Comparison of ENCODE assay signal across 8 mouse cellular contexts in the genomic region with DNA sequence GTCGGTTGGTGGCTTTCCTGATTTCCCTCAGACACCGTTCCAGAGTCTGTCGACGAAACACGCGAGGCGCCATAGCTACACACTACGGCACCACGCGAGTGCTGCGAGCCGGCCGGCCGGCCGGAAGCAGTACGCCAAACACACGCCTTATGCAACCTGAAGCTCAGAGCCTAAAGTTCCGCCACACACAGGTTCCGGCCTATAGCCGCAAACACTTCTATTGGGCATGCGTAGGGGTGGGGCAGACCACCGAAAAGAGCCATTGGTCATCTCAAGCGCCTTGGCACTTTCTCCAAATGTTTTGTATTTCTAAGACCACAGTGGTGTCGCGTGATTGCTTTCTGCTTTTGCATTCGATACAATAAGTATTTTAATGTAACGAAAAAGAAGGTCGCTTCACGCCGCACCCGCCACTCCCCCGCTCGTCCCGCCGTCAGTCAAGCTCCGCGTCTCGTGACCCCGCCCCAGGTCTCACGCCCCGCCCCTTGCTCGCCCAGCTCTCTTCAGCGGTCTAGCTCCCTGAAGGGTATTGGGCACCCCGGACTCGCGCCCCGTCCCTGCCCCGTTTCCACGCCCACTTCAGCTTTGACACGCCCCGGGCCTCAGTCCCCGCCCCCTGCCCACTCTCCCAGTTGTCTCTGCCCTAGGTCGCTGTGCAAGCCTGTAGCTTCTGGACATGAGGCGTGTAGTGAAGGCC. TPM values are rescaled to one million over a fixed set of nuclear protein-coding genes. Genes with fewer than 3 reads are reported as not detected.
DNase-seq lines count a peak whose midpoint lies in the region; ATAC-seq and TF ChIP-seq lines count a peak whose summit lies in the region.

Mphosph10 (minus strand) TSS at position 147 of the 697 bp plus-strand sequence.
Mcee (plus strand) TSS at position 486 of the 697 bp plus-strand sequence.

- intact Hi-C loops in heart, postnatal 36 days (cut with DNase I) = loop anchor here (5.0 to 10.0 kb wide), 4 partner anchors 105 to 1683 kb away; partner anchors contain the start of genes Mtmr10, Nsmce3 and Selenos

- under 1% methylated on average over 54 of the region's 54 CpGs for WGBS in forebrain, embryonic 16.5 days
- WGBS in lung, embryonic 14.5 days = under 1% methylated on average over 54 of the region's 54 CpGs
- under 1% methylated on average over 54 of the region's 54 CpGs for WGBS in olfactory bulb, adult 2 months
- under 1% methylated on average over 54 of the region's 54 CpGs for WGBS in thymus, adult 2 months

- peak; percentile 93 for ATAC-seq in G1E (ENCODE audit: extremely low read depth, insufficient number of reproducible peaks, low FRiP score, poor library complexity, severe bottlenecking)
- peak; percentile 98 for ATAC-seq in forebrain, embryonic 16.5 days
- ATAC-seq in lung, embryonic 14.5 days (ENCODE audit: insufficient read depth) = peak; percentile 99

- TF ChIP-seq CTCF in G1E (IDR thresholded peaks at IDR 0.05; ENCODE audit: low read depth, low read length) = no peak
- TF ChIP-seq CTCF in layer of hippocampus, adult 2 months (conservative IDR thresholded peaks at IDR 0.05) = no peak
- TF ChIP-seq CTCF in lung, embryonic 14.5 days (IDR thresholded peaks at IDR 0.05; ENCODE audit: low read depth) = 0 out of 2 replicates have a peak, but pooled peaks have one; percentile 2
- TF ChIP-seq CTCF in olfactory bulb, adult 2 months (IDR thresholded peaks at IDR 0.05; ENCODE audit: insufficient read depth, low read depth, low read length) = no peak
- 0 out of 2 replicates have a peak, but pooled peaks have one; percentile 37 for TF ChIP-seq CTCF in thymus, adult 2 months (IDR thresholded peaks at IDR 0.05; ENCODE audit: borderline replicate concordance, control insufficient read depth, extremely low read depth, insufficient read depth, low read length, poor library complexity)

- peak within 1 kb of the TSS; percentile 99 for H3K4me2 ChIP-seq in forebrain, embryonic 16.5 days (ENCODE audit: low read length)
- peak within 1 kb of the TSS; percentile 72 for H3K4me2 ChIP-seq in lung, embryonic 14.5 days

- peak within 1 kb of the TSS; percentile 86 for H3K4me3 ChIP-seq in G1E (ENCODE audit: low read depth, low read length)
- peak within 1 kb of the TSS; percentile 78 for H3K4me3 ChIP-seq in forebrain, embryonic 16.5 days (replicated peaks; ENCODE audit: low read length)
- H3K4me3 ChIP-seq in layer of hippocampus, adult 2 months = peak within 1 kb of the TSS; percentile 85
- H3K4me3 ChIP-seq in lung, embryonic 14.5 days (ENCODE audit: low read depth, low read length) = peak within 1 kb of the TSS; percentile 74
- peak within 1 kb of the TSS; percentile 90 for H3K4me3 ChIP-seq in olfactory bulb, adult 2 months (ENCODE audit: insufficient read depth, low read depth, low read length)
- H3K4me3 ChIP-seq in thymus, adult 2 months (ENCODE audit: control insufficient read depth, insufficient read depth, low read length) = peak within 1 kb of the TSS; percentile 93

- DNase-seq in G1E (ENCODE audit: low spot score) = peak; percentile 96
- peak; percentile 93 to 96 for DNase-seq in cerebellum, adult 18-20 months
- DNase-seq in heart, postnatal 36 days = peak; percentile 99
- peak; percentile 92 to 93 for DNase-seq in layer of hippocampus, adult 2 months (ENCODE audit: low spot score in 2 of 2)
- peak; percentile 95 for DNase-seq in lung, embryonic 14.5 days
- DNase-seq in thymus, adult 2 months = peak; percentile 100

- H3K9me3 ChIP-seq in G1E (replicated peaks) = no peaks in the 10 kb centered on the region
- H3K9me3 ChIP-seq in forebrain, embryonic 16.5 days (ENCODE audit: control insufficient read depth, low read length) = no peaks in the 10 kb centered on the region
- no peaks in the 10 kb centered on the region for H3K9me3 ChIP-seq in lung, embryonic 14.5 days (ENCODE audit: low read depth, low read length)

- peaks cover 34% of the 10 kb centered on the region for H3K36me3 ChIP-seq in G1E (replicated peaks)
- H3K36me3 ChIP-seq in forebrain, embryonic 16.5 days (ENCODE audit: control insufficient read depth, insufficient read depth) = peaks cover 6% of the 10 kb centered on the region; the same call in 1 of the 2 replicates
- H3K36me3 ChIP-seq in lung, embryonic 14.5 days (ENCODE audit: insufficient read depth) = peaks cover 21% of the 10 kb centered on the region
- peaks cover 22% of the 10 kb centered on the region for H3K36me3 ChIP-seq in thymus, adult 2 months (ENCODE audit: control insufficient read depth, insufficient read depth, low read length)

- H3K27ac ChIP-seq in forebrain, embryonic 16.5 days (ENCODE audit: low read length) = peak within 1 kb of the TSS; percentile 76
- peak within 1 kb of the TSS; percentile 96 for H3K27ac ChIP-seq in layer of hippocampus, adult 2 months
- peak within 1 kb of the TSS; percentile 69; the same call in 1 of the 2 replicates for H3K27ac ChIP-seq in lung, embryonic 14.5 days (ENCODE audit: low read depth)
- H3K27ac ChIP-seq in olfactory bulb, adult 2 months (ENCODE audit: insufficient read depth, low read depth, low read length) = peak within 1 kb of the TSS; percentile 27; the same call in 1 of the 2 replicates
- peak within 1 kb of the TSS; percentile 4; the same call in 1 of the 2 replicates for H3K27ac ChIP-seq in thymus, adult 2 months (ENCODE audit: control insufficient read depth, insufficient read depth, low read length)

- H3K9ac ChIP-seq in forebrain, embryonic 16.5 days (replicated peaks; ENCODE audit: low read depth, low read length) = peak within 1 kb of the TSS; percentile 77
- peak within 1 kb of the TSS; percentile 81 for H3K9ac ChIP-seq in lung, embryonic 14.5 days

- peak; percentile 86 for TF ChIP-seq POLR2A in olfactory bulb, adult 2 months (IDR thresholded peaks at IDR 0.05; ENCODE audit: insufficient read depth, low read depth, low read length)
- TF ChIP-seq POLR2A in thymus, adult 2 months (IDR thresholded peaks at IDR 0.05; ENCODE audit: control insufficient read depth, extremely low read depth, insufficient read depth, low read length, poor library complexity) = peak; percentile 70

- H3K27me3 ChIP-seq in G1E (ENCODE audit: insufficient read depth, low read length) = no peaks in the 10 kb centered on the region
- H3K27me3 ChIP-seq in forebrain, embryonic 16.5 days (replicated peaks; ENCODE audit: control insufficient read depth, insufficient read depth, low read length) = no peaks in the 10 kb centered on the region
- H3K27me3 ChIP-seq in lung, embryonic 14.5 days (ENCODE audit: insufficient read depth, low read length) = no peaks in the 10 kb centered on the region
- no peaks in the 10 kb centered on the region for H3K27me3 ChIP-seq in thymus, adult 2 months (ENCODE audit: control insufficient read depth, insufficient read depth, low read length)

- peaks cover 29% of the 10 kb centered on the region for H3K4me1 ChIP-seq in G1E (ENCODE audit: insufficient read depth, low read depth, low read length)
- H3K4me1 ChIP-seq in forebrain, embryonic 16.5 days (replicated peaks; ENCODE audit: control insufficient read depth, insufficient read depth, low read length) = peaks cover 19% of the 10 kb centered on the region
- no peaks in the 10 kb centered on the region; the same call in 1 of the 2 replicates for H3K4me1 ChIP-seq in lung, embryonic 14.5 days (ENCODE audit: insufficient read depth)
- peaks cover 3% of the 10 kb centered on the region for H3K4me1 ChIP-seq in olfactory bulb, adult 2 months (ENCODE audit: control insufficient read depth, insufficient read depth, low read length)
- H3K4me1 ChIP-seq in thymus, adult 2 months (replicated peaks; ENCODE audit: control insufficient read depth, insufficient read depth, low read length) = peaks cover 5% of the 10 kb centered on the region

RNA-seq across cellular contexts. Expression of gene Mphosph10, which starts in this region (rescaled TPM):
- total RNA-seq in G1E (2014; fragmentation: Nextera tagmentation) (135 and 150 TPM in 2 replicates), G1E (2017) (85.4 and 104 TPM in 2 replicates)
- 7.3 and 9.4 TPM in 2 replicates for polyA plus RNA-seq in G1E (2012)
- 27.7 and 28.7 TPM in 2 replicates for polyA plus RNA-seq in forebrain, embryonic 16.5 days (2015; fragmentation: Nextera tagmentation; extraction: Ambion mirVana)
- 10 to 100 TPM; 11.6 to 13.4 TPM for total RNA-seq in heart, postnatal 36 days (2021)
- total RNA-seq in layer of hippocampus, adult 2 months (2021) = 10 to 100 TPM; 22.9 to 26.1 TPM
- 43.4 and 47.4 TPM in 2 replicates for polyA plus RNA-seq in lung, embryonic 14.5 days (2014; fragmentation: Nextera tagmentation; extraction: Ambion mirVana)
- not detected in 2 replicates for polyA plus RNA-seq in olfactory bulb, adult 2 months (2012; ENCODE audit: insufficient read depth, insufficient read length, low replicate concordance, missing spikeins)
- 1.6 and 1.8 TPM in 2 replicates for polyA plus RNA-seq in thymus, adult 2 months (2012; rRNA removed)

RNA-seq across cellular contexts. Expression of gene Mcee, which starts in this region (rescaled TPM):
- 35.1 and 39.3 TPM in 2 replicates for total RNA-seq in G1E (2014; fragmentation: Nextera tagmentation)
- 72.8 and 75.4 TPM in 2 replicates for total RNA-seq in G1E (2017)
- 1.6 and 2.8 TPM in 2 replicates for polyA plus RNA-seq in G1E (2012)
- 30.5 and 31.6 TPM in 2 replicates for polyA plus RNA-seq in forebrain, embryonic 16.5 days (2015; fragmentation: Nextera tagmentation; extraction: Ambion mirVana)
- 100 to 1,000 TPM; 196 to 206 TPM for total RNA-seq in heart, postnatal 36 days (2021)
- total RNA-seq in layer of hippocampus, adult 2 months (2021) = 10 to 100 TPM; 50.0 to 51.5 TPM
- polyA plus RNA-seq in lung, embryonic 14.5 days (2014; fragmentation: Nextera tagmentation; extraction: Ambion mirVana) = 54.8 and 56.8 TPM in 2 replicates
- not detected in 2 replicates for polyA plus RNA-seq in olfactory bulb, adult 2 months (2012; ENCODE audit: insufficient read depth, insufficient read length, low replicate concordance, missing spikeins)
- 15.0 and 16.9 TPM in 2 replicates for polyA plus RNA-seq in thymus, adult 2 months (2012; rRNA removed)

Comparison
In these comparisons a context has a peak if more than half of its experiments do, and no peak if none do; other contexts are left out.
1. Peak in every context shown above with its lines: DNase-seq, ATAC-seq, H3K4me3 ChIP-seq and H3K27ac ChIP-seq.
2. CTCF ChIP-seq: peak in lung, embryonic 14.5 days (single experiment) and thymus, adult 2 months (single experiment); none in G1E (single experiment), layer of hippocampus, adult 2 months (single experiment) and olfactory bulb, adult 2 months (single experiment).
3. H3K27ac ChIP-seq: peak in every context shown above with its lines; median percentile 96 in layer of hippocampus, adult 2 months; 76 in forebrain, embryonic 16.5 days; 69 in lung, embryonic 14.5 days; 27 in olfactory bulb, adult 2 months; 4 in thymus, adult 2 months.